Mouse (Mus musculus): Measurements from ENCODE around the gene Gna12. TPM values are rescaled to one million over a fixed set of nuclear protein-coding genes. Genes with fewer than 3 reads are reported as not detected.

Gna12 gene
- polyA plus RNA-seq, 1 experiment = 36.2 TPM

GRCm38 (mm10) chr5:140811390-140811789 is 18.8 kb downstream of the Gna12 start:
- H3K36me3 ChIP-seq (ENCODE audit: control insufficient read depth, insufficient read depth, low read length) = no peaks in the 10 kb centered on the region
- no peaks in the 10 kb centered on the region; the same call in 1 of the 2 replicates for H3K4me1 ChIP-seq (ENCODE audit: control insufficient read depth, insufficient read depth, low read length)
- no peak for TF ChIP-seq POLR2A (IDR thresholded peaks at IDR 0.05; ENCODE audit: control insufficient read depth, low read depth, low read length)
- TF ChIP-seq CTCF (IDR thresholded peaks at IDR 0.05; ENCODE audit: control insufficient read depth, insufficient read depth, insufficient replicate concordance, low read depth, low read length) = no peak
- H3K27me3 ChIP-seq (ENCODE audit: control insufficient read depth, insufficient read depth, low read length) = no peaks in the 10 kb centered on the region
- H3K4me3 ChIP-seq (ENCODE audit: control insufficient read depth, low read depth, low read length) = no peak overlapping the region
- no peak overlapping the region for H3K27ac ChIP-seq (ENCODE audit: control insufficient read depth, insufficient read depth, low read depth, low read length)

- H3K27me3 ChIP-seq (ENCODE audit: control insufficient read depth, insufficient read depth, low read length) = no peaks in the 10 kb centered on the region
- H3K4me3 ChIP-seq (ENCODE audit: control insufficient read depth, low read depth, low read length) = no peak overlapping the region
- TF ChIP-seq CTCF (IDR thresholded peaks at IDR 0.05; ENCODE audit: control insufficient read depth, insufficient read depth, insufficient replicate concordance, low read depth, low read length) (no peak), POLR2A (IDR thresholded peaks at IDR 0.05; ENCODE audit: control insufficient read depth, low read depth, low read length) (no peak)
- H3K36me3 ChIP-seq (ENCODE audit: control insufficient read depth, insufficient read depth, low read length) = no peaks in the 10 kb centered on the region
- H3K27ac ChIP-seq (ENCODE audit: control insufficient read depth, insufficient read depth, low read depth, low read length) = no peak overlapping the region
- H3K4me1 ChIP-seq (ENCODE audit: control insufficient read depth, insufficient read depth, low read length) = no peaks in the 10 kb centered on the region
Measured at GRCm38 (mm10) chr5:140806939-140807338, 23.3 kb downstream of the Gna12 start.

GRCm38 (mm10) chr5:140806252-140806651 is 24.0 kb downstream of the Gna12 start:
- Histone ChIP-seq H3K36me3 (ENCODE audit: control insufficient read depth, insufficient read depth, low read length) (no peaks in the 10 kb centered on the region), H3K4me1 (ENCODE audit: control insufficient read depth, insufficient read depth, low read length) (no peaks in the 10 kb centered on the region), H3K4me3 (ENCODE audit: control insufficient read depth, low read depth, low read length) (no peak overlapping the region), H3K27me3 (ENCODE audit: control insufficient read depth, insufficient read depth, low read length) (no peaks in the 10 kb centered on the region), H3K27ac (ENCODE audit: control insufficient read depth, insufficient read depth, low read depth, low read length) (no peak overlapping the region)
- TF ChIP-seq POLR2A (IDR thresholded peaks at IDR 0.05; ENCODE audit: control insufficient read depth, low read depth, low read length) (no peak), CTCF (IDR thresholded peaks at IDR 0.05; ENCODE audit: control insufficient read depth, insufficient read depth, insufficient replicate concordance, low read depth, low read length) (no peak)

- Histone ChIP-seq H3K27me3 (ENCODE audit: control insufficient read depth, insufficient read depth, low read length) (no peaks in the 10 kb centered on the region), H3K27ac (ENCODE audit: control insufficient read depth, insufficient read depth, low read depth, low read length) (no peak overlapping the region), H3K4me1 (ENCODE audit: control insufficient read depth, insufficient read depth, low read length) (no peaks in the 10 kb centered on the region; the same call in 1 of the 2 replicates), H3K4me3 (ENCODE audit: control insufficient read depth, low read depth, low read length) (no peak overlapping the region), H3K36me3 (ENCODE audit: control insufficient read depth, insufficient read depth, low read length) (no peaks in the 10 kb centered on the region)
- TF ChIP-seq CTCF (IDR thresholded peaks at IDR 0.05; ENCODE audit: control insufficient read depth, insufficient read depth, insufficient replicate concordance, low read depth, low read length) (no peak), POLR2A (IDR thresholded peaks at IDR 0.05; ENCODE audit: control insufficient read depth, low read depth, low read length) (no peak)
Measured at GRCm38 (mm10) chr5:140801782-140802181, 28.4 kb downstream of the Gna12 start.

- Histone ChIP-seq H3K4me1 (ENCODE audit: control insufficient read depth, insufficient read depth, low read length) (no peaks in the 10 kb centered on the region; the same call in 1 of the 2 replicates), H3K27me3 (ENCODE audit: control insufficient read depth, insufficient read depth, low read length) (no peaks in the 10 kb centered on the region), H3K27ac (ENCODE audit: control insufficient read depth, insufficient read depth, low read depth, low read length) (no peak overlapping the region; the same call in 1 of the 2 replicates), H3K36me3 (ENCODE audit: control insufficient read depth, insufficient read depth, low read length) (no peaks in the 10 kb centered on the region), H3K4me3 (ENCODE audit: control insufficient read depth, low read depth, low read length) (no peak overlapping the region)
- no peak for TF ChIP-seq CTCF (IDR thresholded peaks at IDR 0.05; ENCODE audit: control insufficient read depth, insufficient read depth, insufficient replicate concordance, low read depth, low read length)
- no peak for TF ChIP-seq POLR2A (IDR thresholded peaks at IDR 0.05; ENCODE audit: control insufficient read depth, low read depth, low read length)
Measured at GRCm38 (mm10) chr5:140800288-140800923, 29.8 kb downstream of the Gna12 start.

GRCm38 (mm10) chr5:140799190-140799589 is 31.0 kb downstream of the Gna12 start:
- no peak for TF ChIP-seq CTCF (IDR thresholded peaks at IDR 0.05; ENCODE audit: control insufficient read depth, insufficient read depth, insufficient replicate concordance, low read depth, low read length)
- TF ChIP-seq POLR2A (IDR thresholded peaks at IDR 0.05; ENCODE audit: control insufficient read depth, low read depth, low read length) = no peak
- no peak overlapping the region for H3K27ac ChIP-seq (ENCODE audit: control insufficient read depth, insufficient read depth, low read depth, low read length)
- H3K27me3 ChIP-seq (ENCODE audit: control insufficient read depth, insufficient read depth, low read length) = no peaks in the 10 kb centered on the region
- no peak overlapping the region for H3K4me3 ChIP-seq (ENCODE audit: control insufficient read depth, low read depth, low read length)
- H3K4me1 ChIP-seq (ENCODE audit: control insufficient read depth, insufficient read depth, low read length) = no peaks in the 10 kb centered on the region; the same call in 1 of the 2 replicates
- H3K36me3 ChIP-seq (ENCODE audit: control insufficient read depth, insufficient read depth, low read length) = no peaks in the 10 kb centered on the region

- Histone ChIP-seq H3K36me3 (ENCODE audit: control insufficient read depth, insufficient read depth, low read length) (no peaks in the 10 kb centered on the region), H3K27me3 (ENCODE audit: control insufficient read depth, insufficient read depth, low read length) (no peaks in the 10 kb centered on the region), H3K27ac (ENCODE audit: control insufficient read depth, insufficient read depth, low read depth, low read length) (no peak overlapping the region), H3K4me1 (ENCODE audit: control insufficient read depth, insufficient read depth, low read length) (no peaks in the 10 kb centered on the region; the same call in 1 of the 2 replicates), H3K4me3 (ENCODE audit: control insufficient read depth, low read depth, low read length) (no peak overlapping the region)
- TF ChIP-seq CTCF (IDR thresholded peaks at IDR 0.05; ENCODE audit: control insufficient read depth, insufficient read depth, insufficient replicate concordance, low read depth, low read length) = no peak
- TF ChIP-seq POLR2A (IDR thresholded peaks at IDR 0.05; ENCODE audit: control insufficient read depth, low read depth, low read length) = no peak
Measured at GRCm38 (mm10) chr5:140798775-140799174, 31.5 kb downstream of the Gna12 start.

Data from testis, adult 2 months (tissue).